8 mouse cellular contexts compared by ENCODE assay signal in genomic region chr1:67039083-67039482, GRCm38 (mm10). TPM values are rescaled to one million over a fixed set of nuclear protein-coding genes. Genes with fewer than 3 reads are reported as not detected.
DNase-seq lines count a peak whose midpoint lies in the region; ATAC-seq and TF ChIP-seq lines count a peak whose summit lies in the region.

No protein-coding gene starts in this region.

- no peak for DNase-seq in heart, embryonic 10.5 days (ENCODE audit: low spot score)
- DNase-seq in heart, postnatal 10 days, result no peak
- DNase-seq in G1E (ENCODE audit: low spot score), result no peak
- DNase-seq in urinary bladder, postnatal 4 days (ENCODE audit: low spot score in 2 of 2), result no peak
- no peak for DNase-seq in cerebellum, adult 18-20 months
- DNase-seq in gastrocnemius, postnatal 25 days, result no peak

- no peaks in the 10 kb centered on the region for H3K9me3 ChIP-seq in heart, embryonic 10.5 days
- H3K9me3 ChIP-seq in G1E (replicated peaks), result no peaks in the 10 kb centered on the region

- peaks cover 11% of the 10 kb centered on the region; the same call in 1 of the 2 replicates for H3K36me3 ChIP-seq in heart, embryonic 10.5 days
- H3K36me3 ChIP-seq in G1E (replicated peaks) (peaks cover 30% of the 10 kb centered on the region), macrophage (ENCODE audit: inconsistent target) (no peaks in the 10 kb centered on the region)

- no peak for TF ChIP-seq CTCF in G1E (IDR thresholded peaks at IDR 0.05; ENCODE audit: low read depth, low read length)

- peaks cover 6% of the 10 kb centered on the region; the same call in 1 of the 2 replicates for H3K4me1 ChIP-seq in heart, embryonic 10.5 days
- H3K4me1 ChIP-seq in G1E (ENCODE audit: insufficient read depth, low read depth, low read length), result peaks cover 29% of the 10 kb centered on the region

- 3% methylated on average over 5 of the region's 5 CpGs for WGBS in heart, embryonic 10.5 days
- 8% methylated on average over 5 of the region's 5 CpGs for WGBS in macrophage (ENCODE audit: missing documents)

- H3K27me3 ChIP-seq in heart, embryonic 10.5 days (ENCODE audit: insufficient read depth, poor library complexity, severe bottlenecking), result no peaks in the 10 kb centered on the region
- H3K27me3 ChIP-seq in G1E (ENCODE audit: insufficient read depth, low read length), result peaks cover 15% of the 10 kb centered on the region

- H3K27ac ChIP-seq in heart, embryonic 10.5 days, result peak overlapping the region; percentile 87
- H3K27ac ChIP-seq in macrophage, result no peak overlapping the region

- no peaks in the 10 kb centered on the region for H3K79me2 ChIP-seq in macrophage (ENCODE audit: inconsistent target)

- peak overlapping the region; percentile 91 for H3K4me3 ChIP-seq in heart, embryonic 10.5 days
- H3K4me3 ChIP-seq in G1E (ENCODE audit: low read depth, low read length) (peak overlapping the region; percentile 88), macrophage (ENCODE audit: inconsistent target) (peak overlapping the region; percentile 66)

- peak; percentile 6; the same call in 1 of the 2 replicates for ATAC-seq in G1E (ENCODE audit: extremely low read depth, insufficient number of reproducible peaks, low FRiP score, poor library complexity, severe bottlenecking)
- peak; percentile 17 for ATAC-seq in granulocyte monocyte progenitor cell, adult 5-6 weeks (replicated peaks; ENCODE audit: poor library complexity, severe bottlenecking)

- intact Hi-C loops in heart, postnatal 10 days (cut with DNase I), result no loop called here

RNA-seq across cellular contexts. Expression of gene Lancl1, which starts 0.4 kb away (rescaled TPM):
- 59.0 and 59.1 TPM in 2 replicates for polyA plus RNA-seq in heart, embryonic 10.5 days (2016; fragmentation: Nextera tagmentation; extraction: Ambion mirVana)
- total RNA-seq in heart, postnatal 10 days (2021), result 10 to 100 TPM; 35.9 to 42.4 TPM
- 59.6 and 64.8 TPM in 2 replicates for total RNA-seq in G1E (2014; fragmentation: Nextera tagmentation)
- 41.1 and 42.5 TPM in 2 replicates for total RNA-seq in G1E (2017)
- 15.4 and 22.6 TPM in 2 replicates for polyA plus RNA-seq in G1E (2012)
- total RNA-seq in granulocyte monocyte progenitor cell, adult 5-6 weeks (2014; fragmentation: Nextera tagmentation), result 32.9 and 51.0 TPM in 2 replicates
- total RNA-seq in granulocyte monocyte progenitor cell, adult 5-6 weeks (2017), result 33.8 and 33.9 TPM in 2 replicates
- total RNA-seq in macrophage (2018; cell fraction: chromatin; rRNA removed), result 100 to 1,000 TPM in 4 of 26 experiments, 10 to 100 TPM in 21, 1 to 10 TPM in 1; 7.8 to 120 (median 46.0) TPM
- total RNA-seq in macrophage (2018; cell fraction: cytosol; rRNA removed), result 10 to 100 TPM; 11.2 to 48.0 (median 19.4) TPM
- 10 to 100 TPM in 25 of 26 experiments, 1 to 10 TPM in 1; 7.4 to 94.7 (median 37.0) TPM for total RNA-seq in macrophage (2018; cell fraction: nucleus; rRNA removed)
- polyA plus RNA-seq in macrophage (2018), result 15.2 to 17.9 TPM (median 15.8 TPM) in 3 replicates
- 10 to 100 TPM; 25.3 to 27.9 TPM for total RNA-seq in gastrocnemius, postnatal 25 days (2021)
